Mouse (Mus musculus) embryo, embryonic 10.5 days (tissue): Measurements from ENCODE around the gene Gm21190.
"Not testable (repeated sequence)": the region's sequence is repeated elsewhere in the genome, so short reads cannot be mapped to it uniquely, and the experiment has no call there.

Experiments used
- DNase-seq: peaks from one replicate; pipeline ENCODE4 v3.0.0-alpha.2; 2015; ENCODE audit warnings: low spot score

Gm21190 gene

DNA sequence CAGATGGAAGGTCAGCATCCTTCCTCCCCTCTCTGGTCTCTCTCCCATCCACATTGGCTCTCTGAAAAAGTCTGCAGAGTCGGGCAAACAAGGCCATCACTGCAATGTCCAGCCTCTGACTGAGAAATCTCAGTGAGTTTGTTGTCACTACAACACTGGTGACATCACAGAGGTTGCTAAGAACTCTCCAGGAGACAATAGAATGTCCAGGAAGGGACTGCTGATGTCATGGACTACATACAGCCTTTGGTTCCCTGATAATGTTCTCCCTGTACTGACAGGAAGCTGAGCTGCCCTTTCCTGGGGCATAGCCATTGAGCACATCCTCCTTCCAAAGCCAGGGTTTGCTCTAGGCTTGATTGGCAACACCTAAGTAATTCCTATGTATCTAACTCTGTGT, at the start of gene Gm21190:
Gm21190 (minus strand) TSS at position 101 of the 400 bp plus-strand sequence.
- not testable (repeated sequence) for DNase-seq

- not testable (repeated sequence) for DNase-seq
These were observed 48.0 kb upstream of the Gm21190 start, which contains the start of gene Gm21083 for GRCm38 (mm10) chr5:15577033-15577432. Gene Gm21083 (plus strand): TSS chr5:15577333.

DNA sequence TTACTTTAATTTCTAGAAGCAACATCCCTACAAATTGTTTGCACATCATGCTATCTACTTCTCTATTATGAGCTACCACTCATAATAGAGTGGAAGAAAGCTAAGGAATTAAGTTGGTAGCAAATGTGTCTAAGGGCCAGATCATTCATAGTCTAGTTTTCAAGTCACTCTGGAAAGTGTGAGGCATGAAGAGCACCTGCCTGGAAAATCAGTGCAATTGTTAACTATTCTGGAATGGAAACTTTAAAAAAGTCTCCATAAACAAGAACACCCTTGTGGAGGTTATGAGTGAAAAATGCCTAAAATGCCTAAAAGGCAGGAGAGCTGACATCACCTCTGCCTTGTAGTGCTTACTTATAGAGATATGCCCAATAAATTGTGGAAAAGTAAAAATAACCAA, 44.7 kb upstream of the Gm21190 start:
- DNase-seq = not testable (repeated sequence)

DNA sequence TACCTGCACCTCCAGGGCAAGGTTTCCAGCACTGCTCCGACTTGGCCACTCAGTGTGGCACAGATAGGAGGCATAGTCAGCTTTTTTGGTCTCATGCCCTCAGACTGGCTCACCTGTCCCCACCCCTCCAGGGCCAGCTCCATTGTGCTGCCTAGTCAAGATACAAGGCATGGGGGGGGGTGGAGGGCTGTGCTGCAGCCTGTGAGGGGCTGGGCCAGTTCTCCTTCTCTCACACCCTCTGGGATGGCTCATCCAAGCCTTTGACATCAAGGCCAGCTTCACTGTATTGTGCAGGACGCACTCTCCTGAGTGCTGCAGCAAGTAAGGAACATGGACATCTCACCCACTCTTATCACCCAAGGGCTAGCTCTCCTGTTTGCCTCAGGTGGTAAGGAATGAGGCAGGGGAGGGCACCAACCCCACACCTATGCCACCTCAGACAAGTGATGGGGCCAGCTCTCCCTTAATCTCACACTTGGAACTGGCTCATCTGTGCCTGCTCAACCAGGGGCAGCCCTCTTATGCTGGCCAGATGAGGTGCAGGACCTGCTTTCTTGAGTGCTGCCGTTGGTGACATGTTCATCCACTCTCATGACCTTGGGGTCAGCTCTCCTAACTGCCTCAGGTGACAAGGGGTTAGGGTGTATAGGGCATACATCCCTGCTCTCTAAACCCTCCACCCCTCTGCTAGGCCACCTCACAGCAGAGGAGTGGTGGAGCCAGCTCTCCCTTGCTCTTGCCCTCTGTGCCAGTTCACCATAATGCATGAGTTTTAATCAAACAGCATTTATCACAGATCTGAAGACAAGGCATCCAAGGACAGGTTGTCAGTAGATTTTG, 32.6 kb upstream of the Gm21190 start:
- not testable (repeated sequence) for DNase-seq

GRCm38 (mm10) chr5:15558654-15559053, 29.6 kb upstream of the Gm21190 start:
- DNase-seq = not testable (repeated sequence)

DNA sequence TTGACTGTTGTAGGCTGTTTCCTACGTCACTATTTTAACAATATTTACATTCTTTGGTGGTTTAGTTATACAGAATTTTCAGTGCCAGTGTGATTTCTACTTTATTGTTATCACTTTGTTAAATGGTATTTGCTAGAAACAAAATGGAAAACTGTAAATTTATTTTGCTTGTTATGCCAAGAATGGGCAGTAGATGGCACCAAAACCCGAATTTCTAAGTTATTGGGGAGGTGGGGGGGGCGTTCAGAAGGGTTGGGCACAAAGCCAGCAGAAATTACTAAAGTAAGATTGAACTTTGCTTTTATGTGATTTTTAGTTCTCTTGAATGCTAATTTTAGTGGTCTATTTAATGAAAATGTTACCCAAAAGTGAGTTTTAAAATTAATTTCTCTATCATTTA, 20.6 kb upstream of the Gm21190 start:
- peak; percentile 53 for DNase-seq

GRCm38 (mm10) chr5:15549134-15549533, 20.1 kb upstream of the Gm21190 start:
- peak; percentile 7 for DNase-seq

- not testable (repeated sequence) for DNase-seq
These were observed 19.6 kb upstream of the Gm21190 start for GRCm38 (mm10) chr5:15548642-15549041.

DNA sequence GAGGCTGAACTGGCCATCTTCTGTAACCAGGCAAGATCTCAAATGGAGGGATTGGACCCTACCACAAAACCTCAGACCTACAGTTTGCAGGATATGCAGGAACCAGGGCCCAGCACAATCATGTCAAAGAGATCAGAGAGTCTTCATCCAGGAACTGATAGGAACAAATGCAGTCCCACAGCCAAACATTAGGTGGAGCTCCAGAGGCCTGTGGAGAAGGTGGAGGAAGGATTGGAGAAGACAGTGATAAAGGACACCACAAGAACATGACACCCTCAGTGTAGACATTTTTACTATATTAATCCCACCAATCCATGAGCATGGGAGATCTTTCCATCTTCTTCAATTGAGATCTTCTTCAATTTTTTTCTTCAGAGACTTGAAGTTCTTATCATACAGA, 6.6 kb downstream of the Gm21190 start:
- not testable (repeated sequence) for DNase-seq

- not testable (repeated sequence) for DNase-seq
These were observed 7.0 kb downstream of the Gm21190 start for GRCm38 (mm10) chr5:15522028-15522427.

DNA sequence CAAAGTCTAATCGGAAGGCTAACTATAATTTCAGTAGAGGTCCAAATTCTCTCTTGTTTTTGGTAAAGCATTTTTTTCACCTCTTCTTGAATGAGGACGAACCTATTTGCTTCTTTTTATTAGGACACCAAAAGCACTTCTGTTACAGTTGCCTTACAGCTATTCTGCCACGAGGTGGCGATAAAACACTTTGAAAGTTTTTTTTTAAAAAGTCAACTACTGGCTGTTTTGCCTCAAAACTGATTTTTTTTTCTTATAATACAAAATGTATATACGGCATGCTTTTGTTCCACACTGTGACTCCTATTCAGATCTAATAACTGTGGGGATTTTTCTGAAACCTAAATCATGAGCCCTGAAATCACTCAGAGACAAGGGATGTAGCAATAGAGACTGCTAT, 8.6 kb downstream of the Gm21190 start:
- DNase-seq = not testable (repeated sequence)

DNA sequence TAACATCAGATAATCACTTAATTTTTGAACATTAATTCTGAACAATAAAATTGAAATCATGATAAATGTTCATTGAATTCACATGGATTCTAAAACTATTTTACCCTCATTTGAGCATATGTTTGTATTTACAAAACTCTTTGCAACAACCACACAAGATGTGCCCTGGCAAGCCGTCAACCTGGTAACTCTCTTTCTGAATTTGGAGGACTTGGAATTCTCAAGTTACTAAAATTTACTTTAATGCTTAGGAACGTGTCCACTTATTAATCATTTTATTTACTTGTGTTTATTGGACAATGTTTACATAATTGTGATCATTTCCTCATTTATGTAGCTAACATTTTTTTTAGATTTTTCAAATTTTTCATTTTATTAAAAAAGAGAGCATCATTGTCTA, 11.9 kb downstream of the Gm21190 start:
- not testable (repeated sequence) for DNase-seq

DNA sequence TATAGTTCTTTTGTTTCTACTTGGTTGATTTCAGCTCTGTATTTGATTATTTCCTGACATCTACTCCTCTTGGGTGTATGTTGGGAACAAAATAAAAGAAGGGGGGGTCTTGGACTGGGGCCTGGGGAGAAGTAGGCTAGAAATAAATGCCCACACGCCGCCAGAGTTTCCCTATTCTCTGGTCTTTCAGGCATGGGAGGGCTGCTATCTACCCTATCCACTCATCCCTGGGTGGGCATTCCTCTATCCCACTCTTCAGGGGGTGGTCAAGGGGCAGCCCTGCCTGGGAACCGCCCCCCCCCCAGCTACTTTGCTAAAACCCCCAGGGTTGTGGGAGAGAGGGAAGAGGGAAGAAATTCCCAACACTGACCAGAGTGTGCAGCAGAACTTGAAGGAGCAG, 16.8 kb downstream of the Gm21190 start:
- DNase-seq = not testable (repeated sequence)

DNA sequence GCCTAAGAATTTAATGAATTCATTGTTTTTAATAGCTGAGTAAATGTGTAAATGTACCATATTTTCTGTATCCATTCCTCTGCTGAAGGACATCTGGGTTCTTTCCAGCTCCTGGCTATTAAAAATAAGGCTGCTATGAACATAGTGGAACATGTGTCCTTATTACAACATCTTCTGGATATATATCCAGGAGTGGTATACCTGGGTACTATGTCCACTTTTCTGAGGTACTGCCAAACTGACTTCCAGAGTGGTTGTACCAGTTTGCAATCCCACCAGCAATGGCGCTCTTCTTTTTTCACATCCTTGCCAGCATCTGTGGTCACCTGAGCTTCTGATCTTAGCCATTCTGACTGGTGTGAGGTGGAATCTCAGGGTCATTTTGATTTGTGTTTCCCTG, 19.1 kb downstream of the Gm21190 start:
- DNase-seq = not testable (repeated sequence)

GRCm38 (mm10) chr5:15508460-15509451, 20.3 kb downstream of the Gm21190 start:
- DNase-seq = not testable (repeated sequence)

GRCm38 (mm10) chr5:15507757-15508459, 21.1 kb downstream of the Gm21190 start:
- not testable (repeated sequence) for DNase-seq

GRCm38 (mm10) chr5:15507309-15507619, 21.8 kb downstream of the Gm21190 start:
- no peak for DNase-seq

- DNase-seq = peak; percentile 77
These were observed 22.3 kb downstream of the Gm21190 start for GRCm38 (mm10) chr5:15506575-15507308.

DNA sequence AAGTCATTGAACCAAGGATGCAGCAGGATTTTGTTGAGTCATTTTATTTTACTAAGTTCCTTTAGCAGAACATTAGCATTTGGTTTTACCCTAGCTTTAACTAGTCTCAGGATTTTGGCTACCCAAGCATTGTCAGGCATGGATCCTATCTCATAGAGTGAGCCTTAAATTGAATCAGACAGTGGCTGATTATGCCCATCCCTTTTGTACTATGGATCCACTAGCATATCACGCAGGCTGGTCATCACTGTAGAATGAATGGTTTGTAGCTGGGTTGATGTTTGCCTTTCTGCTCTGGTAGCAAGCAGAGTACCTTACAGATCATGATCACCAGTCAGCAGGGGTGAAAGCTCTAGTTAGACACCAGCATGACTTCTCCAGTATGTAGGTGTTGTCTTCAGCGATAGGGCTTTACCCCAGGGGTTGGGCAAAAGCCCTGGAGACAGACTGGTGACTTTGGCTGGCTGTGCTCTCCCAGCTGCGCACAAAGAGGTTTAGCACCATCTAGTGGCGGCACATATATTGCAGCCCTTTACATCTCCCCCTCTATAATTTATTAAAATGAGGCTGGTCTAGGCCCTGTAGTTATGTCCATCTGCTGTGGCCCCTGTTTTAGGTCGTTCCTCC, 30.1 kb downstream of the Gm21190 start:
- not testable (repeated sequence) for DNase-seq

- DNase-seq = not testable (repeated sequence)
These were observed 30.7 kb downstream of the Gm21190 start for GRCm38 (mm10) chr5:15498350-15498749.

DNA sequence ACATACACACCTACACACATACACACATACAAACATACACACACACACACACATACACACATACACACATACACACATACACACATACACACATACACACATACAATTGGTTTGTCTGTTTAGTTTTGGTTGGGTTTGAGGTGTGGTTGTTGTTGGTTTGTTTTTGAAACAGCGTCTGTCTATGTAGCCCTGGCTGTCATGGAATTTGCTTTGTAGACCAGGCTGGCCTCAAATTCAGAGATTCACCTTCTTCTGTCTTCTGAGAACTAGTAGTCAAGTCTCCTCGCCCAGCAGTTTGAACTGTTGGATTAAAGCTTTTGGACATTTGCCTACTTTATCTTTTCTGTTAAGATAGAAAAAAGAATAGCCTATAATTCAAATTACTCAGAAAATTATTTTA, 38.1 kb downstream of the Gm21190 start:
- not testable (repeated sequence) for DNase-seq
